Mouse (Mus musculus) liver, adult 2 months (tissue): ENCODE measurements around the gene Ccdc71. TPM values are rescaled to one million over a fixed set of nuclear protein-coding genes. Genes with fewer than 3 reads are reported as not detected.

Source experiments
- DNase-seq: peaks from one replicate; pipeline ENCODE4 v3.0.0-alpha.2; 2011; ENCODE audit warnings: low read depth, low spot score; ENCODE audit errors: extremely low read depth
- H3K27ac ChIP-seq: fragments of 200-500 bp; replicated peaks from 2 replicates; pipeline ENCODE4 v1.5.1; 2012; ENCODE audit warnings: low read depth, mild to moderate bottlenecking, control low read depth, inconsistent platforms, low read length; ENCODE audit not compliant: insufficient read depth
- H3K27me3 ChIP-seq: fragments of 200-500 bp; 2 replicates; pipeline ENCODE4 v1.6.1; 2012; ENCODE audit warnings: mild to moderate bottlenecking, moderate library complexity, low read length, inconsistent platforms; ENCODE audit not compliant: control insufficient read depth, insufficient read depth
- H3K36me3 ChIP-seq: fragments of 200-500 bp; 2 replicates; pipeline ENCODE4 v1.6.1; 2012; ENCODE audit warnings: low read length, inconsistent platforms; ENCODE audit not compliant: control insufficient read depth, insufficient read depth
- H3K4me1 ChIP-seq: fragments of 200-500 bp; 2 replicates; pipeline ENCODE4 v1.6.1; 2011; ENCODE audit warnings: low read length; ENCODE audit not compliant: control insufficient read depth, insufficient read depth
- H3K4me3 ChIP-seq: fragments of 200-500 bp; 2 replicates; pipeline ENCODE4 v1.5.1; 2011; ENCODE audit warnings: low read depth, mild to moderate bottlenecking, control low read depth, low read length, moderate library complexity; ENCODE audit not compliant: insufficient read depth
- H3K79me2 ChIP-seq: fragments of 200-500 bp; 2 replicates; pipeline ENCODE4 v1.6.1; 2012; ENCODE audit warnings: inconsistent platforms, mild to moderate bottlenecking, low read length, moderate library complexity; ENCODE audit not compliant: control insufficient read depth, insufficient read depth
- H3K9ac ChIP-seq: fragments of 200-500 bp; 2 replicates; pipeline ENCODE4 v1.6.1; 2012; ENCODE audit warnings: low read depth, mild to moderate bottlenecking, control low read depth, inconsistent platforms, low read length
- CTCF ChIP-seq: fragments of 200-500 bp; IDR thresholded peaks from 2 replicates; pipeline ENCODE4 v1.5.1; 2011; ENCODE audit warnings: low read depth, low read length, control low read depth
- POLR2A ChIP-seq: fragments of 200-500 bp; IDR thresholded peaks from 2 replicates; pipeline ENCODE4 v1.6.1; 2011; ENCODE audit warnings: low read length, control low read depth; ENCODE audit not compliant: insufficient read depth; ENCODE audit errors: extremely low read depth
- WGBS: fragments of 180-500 bp; shearing (Covaris S2); methylation state at CpG from one replicate; pipeline ENCODE4 v1.1.7; 2018; 5-methylcytosine and 5-hydroxymethylcytosine counted together
- polyA plus RNA-seq: library from polyadenylated mRNA; depleted of rRNA; stranded (reverse); fragments of >200 nt; gene quantifications from 2 replicates; pipeline ENCODE4 v1.2.3, GENCODE M21; 2012
- total RNA-seq: library from RNA; depleted of rRNA; stranded (reverse); fragments of >200 nt; gene quantifications from 2 replicates; pipeline ENCODE4 v1.2.3, GENCODE M21; 2014

The Ccdc71 gene
- total and polyA plus RNA-seq, 2 experiments, result 5.6 to 13.2 TPM

GRCm38 (mm10) chr9:108494146-108494825, 34.0 kb downstream of the Ccdc71 start:
- H3K36me3 ChIP-seq, result peaks cover 42% of the 10 kb centered on the region
- no peak overlapping the region for H3K9ac ChIP-seq
- H3K4me1 ChIP-seq, result peaks cover 10% of the 10 kb centered on the region; the same call in 1 of the 2 replicates
- DNase-seq, result no peak
- no peak overlapping the region for H3K27ac ChIP-seq
- 96% methylated on average over 19 of the region's 19 CpGs for WGBS
- no peaks in the 10 kb centered on the region for H3K27me3 ChIP-seq
- no peaks in the 10 kb centered on the region for H3K79me2 ChIP-seq
- H3K4me3 ChIP-seq, result no peak overlapping the region
- TF ChIP-seq CTCF (no peak), POLR2A (no peak)

- TF ChIP-seq POLR2A (no peak), CTCF (no peak)
- H3K36me3 ChIP-seq, result peaks cover 42% of the 10 kb centered on the region
Measured at GRCm38 (mm10) chr9:108494905-108495304, 34.6 kb downstream of the Ccdc71 start.

DNA sequence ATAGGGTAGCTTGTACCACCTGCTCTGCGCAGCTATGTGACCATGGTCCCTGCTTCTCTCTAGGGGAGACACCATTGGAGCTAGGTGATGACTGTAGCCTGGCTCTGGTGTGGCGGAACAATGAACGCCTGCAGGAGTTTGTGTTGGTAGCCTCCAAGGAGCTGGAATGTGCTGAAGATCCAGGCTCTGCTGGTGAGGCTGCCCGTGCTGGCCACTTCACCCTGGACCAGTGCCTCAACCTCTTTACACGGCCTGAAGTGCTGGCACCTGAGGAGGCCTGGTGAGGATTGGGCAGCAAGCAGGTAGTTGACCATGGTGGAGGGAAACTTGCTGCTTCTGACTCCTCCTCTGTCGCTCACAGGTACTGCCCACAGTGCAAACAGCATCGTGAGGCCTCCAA, 38.9 kb downstream of the Ccdc71 start:
- no peaks in the 10 kb centered on the region for H3K4me1 ChIP-seq
- H3K79me2 ChIP-seq, result no peaks in the 10 kb centered on the region
- TF ChIP-seq POLR2A (no peak), CTCF (no peak)
- H3K27ac ChIP-seq, result no peak overlapping the region
- no peak for DNase-seq
- H3K9ac ChIP-seq, result no peak overlapping the region
- no peaks in the 10 kb centered on the region for H3K27me3 ChIP-seq
- peaks cover 48% of the 10 kb centered on the region for H3K36me3 ChIP-seq
- no peak overlapping the region for H3K4me3 ChIP-seq
- WGBS, result 96% methylated on average over 7 of the region's 7 CpGs

More at GRCm38 (mm10) chr9:108494905-108495304, 34.6 kb downstream of the Ccdc71 start:
- no peaks in the 10 kb centered on the region for H3K79me2 ChIP-seq
- no peak overlapping the region for H3K4me3 ChIP-seq
- H3K27ac ChIP-seq, result no peak overlapping the region
- no peaks in the 10 kb centered on the region for H3K27me3 ChIP-seq
- WGBS, result 85% methylated on average over 10 of the region's 10 CpGs
- peaks cover 10% of the 10 kb centered on the region; the same call in 1 of the 2 replicates for H3K4me1 ChIP-seq
- no peak overlapping the region for H3K9ac ChIP-seq
- DNase-seq, result no peak

GRCm38 (mm10) chr9:108499943-108500342, 39.6 kb downstream of the Ccdc71 start:
- TF ChIP-seq POLR2A (no peak), CTCF (no peak)
- Histone ChIP-seq H3K36me3 (peaks cover 42% of the 10 kb centered on the region), H3K4me1 (no peaks in the 10 kb centered on the region), H3K9ac (no peak overlapping the region), H3K27me3 (no peaks in the 10 kb centered on the region), H3K27ac (no peak overlapping the region), H3K79me2 (no peaks in the 10 kb centered on the region), H3K4me3 (no peak overlapping the region)
- WGBS, result 97% methylated on average over 15 of the region's 15 CpGs
- no peak for DNase-seq

GRCm38 (mm10) chr9:108506901-108507300, 46.6 kb downstream of the Ccdc71 start:
- 86% methylated on average over 7 of the region's 7 CpGs for WGBS
- H3K4me3 ChIP-seq, result no peak overlapping the region
- TF ChIP-seq CTCF (no peak), POLR2A (no peak)
- H3K36me3 ChIP-seq, result peaks cover 20% of the 10 kb centered on the region
- H3K9ac ChIP-seq, result no peak overlapping the region
- no peak for DNase-seq
- peaks cover 6% of the 10 kb centered on the region for H3K4me1 ChIP-seq
- peaks cover 6% of the 10 kb centered on the region; the same call in 1 of the 2 replicates for H3K79me2 ChIP-seq
- no peaks in the 10 kb centered on the region for H3K27me3 ChIP-seq
- no peak overlapping the region for H3K27ac ChIP-seq
